Mouse (Mus musculus) CH12.LX (cell line): Measurements from ENCODE around the gene Olfr512. TPM values are rescaled to one million over a fixed set of nuclear protein-coding genes. Genes with fewer than 3 reads are reported as not detected.

Experiments used
- DNase-seq: peaks from one replicate; pipeline ENCODE4 v3.0.0-alpha.2; 2013; ENCODE audit errors: extremely low read depth
- H3K27ac ChIP-seq: 2 replicates; pipeline ENCODE4 v1.5.1; 2012; ENCODE audit warnings: low read depth, mild to moderate bottlenecking, control low read depth, moderate library complexity; ENCODE audit not compliant: insufficient read depth
- H3K27me3 ChIP-seq: replicated peaks from 2 replicates; pipeline ENCODE3; 2012; ENCODE audit warnings: inconsistent platforms
- H3K36me3 ChIP-seq, 2 experiments: replicated peaks in 1 of 2; 2 replicates each; pipeline versions ENCODE3 to v1.6.1; 2012; ENCODE audit warnings: inconsistent platforms in 1 of 2, low read length in 1 of 2, mild to moderate bottlenecking in 1 of 2, mixed read lengths in 1 of 2, moderate library complexity in 1 of 2; ENCODE audit not compliant: control insufficient read depth in 1 of 2, insufficient read depth in 1 of 2
- H3K4me1 ChIP-seq, 2 experiments: 2 replicates each; pipeline ENCODE4 v1.6.1; 2012; ENCODE audit warnings: inconsistent platforms in 1 of 2, moderate library complexity in 1 of 2; ENCODE audit not compliant: insufficient read depth in 2 of 2, control insufficient read depth in 1 of 2
- H3K4me2 ChIP-seq: 2 replicates; pipeline ENCODE4 v1.6.1; 2012; ENCODE audit warnings: low read depth, mild to moderate bottlenecking, control low read depth; ENCODE audit not compliant: poor library complexity, insufficient read depth, severe bottlenecking
- H3K4me3 ChIP-seq, 3 experiments: fragments of 150-350 bp in 1 of 3; sonication (generic) in 1 of 3; replicated peaks in 1 of 3; 2 replicates each; pipeline versions ENCODE3 to v1.5.1; 2011 to 2012; ENCODE audit warnings: low read depth in 2 of 3, low read length in 2 of 3, mild to moderate bottlenecking in 2 of 3, moderate library complexity in 2 of 3, control low read depth in 1 of 3, improper control_type of control experiment in 1 of 3, inconsistent platforms in 1 of 3, mixed read lengths in 1 of 3; ENCODE audit not compliant: poor library complexity in 1 of 3
- H3K79me2 ChIP-seq: replicated peaks from 2 replicates; pipeline ENCODE4 v1.6.1; 2012; ENCODE audit warnings: mild to moderate bottlenecking, moderate library complexity; ENCODE audit not compliant: control insufficient read depth, poor library complexity, insufficient read depth, severe bottlenecking; ENCODE audit errors: extremely low read depth
- H3K9ac ChIP-seq: 2 replicates; pipeline ENCODE4 v1.6.1; 2012; ENCODE audit warnings: low read depth, mild to moderate bottlenecking, control low read depth, moderate library complexity; ENCODE audit not compliant: insufficient read depth
- H3K9me3 ChIP-seq: replicated peaks from 2 replicates; pipeline ENCODE3; 2012; ENCODE audit warnings: low read length, inconsistent platforms, mixed read lengths
- BHLHE40 ChIP-seq: IDR thresholded peaks from 2 replicates; pipeline ENCODE4 v1.6.1; 2011; ENCODE audit warnings: mild to moderate bottlenecking, low read depth, low read length, improper control_type of control experiment
- CHD1 ChIP-seq: IDR thresholded peaks from 2 replicates; pipeline ENCODE4 v1.6.1; 2012; ENCODE audit warnings: low read depth, low read length, improper control_type of control experiment, inconsistent platforms
- E2F4 ChIP-seq: IDR thresholded peaks from 2 replicates; pipeline ENCODE4 v1.6.1; 2011; ENCODE audit warnings: low read depth, low read length, improper control_type of control experiment; ENCODE audit not compliant: insufficient replicate concordance
- ELF1 ChIP-seq: IDR thresholded peaks from 2 replicates; pipeline ENCODE4 v1.6.1; 2014; ENCODE audit warnings: low read depth, mild to moderate bottlenecking, inconsistent platforms, low read length, improper control_type of control experiment
- EP300 ChIP-seq: IDR thresholded peaks from 2 replicates; pipeline ENCODE4 v1.6.1; 2011; ENCODE audit warnings: low read length, improper control_type of control experiment
- ETS1 ChIP-seq: conservative IDR thresholded peaks from 2 replicates; pipeline ENCODE4 v1.6.1; 2012; ENCODE audit warnings: low read depth, mild to moderate bottlenecking, inconsistent platforms, low read length, improper control_type of control experiment, moderate library complexity
- HCFC1 ChIP-seq: IDR thresholded peaks from 2 replicates; pipeline ENCODE4 v1.6.1; 2012; ENCODE audit warnings: low read depth, mild to moderate bottlenecking, inconsistent platforms, low read length, improper control_type of control experiment
- IRF4 ChIP-seq: IDR thresholded peaks from 2 replicates; pipeline ENCODE4 v1.6.1; 2014; ENCODE audit warnings: low read depth, mild to moderate bottlenecking, inconsistent platforms, low read length, improper control_type of control experiment
- JUN ChIP-seq: IDR thresholded peaks from 2 replicates; pipeline ENCODE4 v1.6.1; 2011; ENCODE audit warnings: low read depth, mild to moderate bottlenecking, low read length, improper control_type of control experiment, moderate library complexity; ENCODE audit not compliant: insufficient read depth
- JUND ChIP-seq: conservative IDR thresholded peaks from 2 replicates; pipeline ENCODE4 v1.6.1; 2011; ENCODE audit warnings: low read depth, low read length, improper control_type of control experiment
- KAT2A ChIP-seq: IDR thresholded peaks from 2 replicates; pipeline ENCODE4 v1.6.1; 2012; ENCODE audit warnings: low read length, improper control_type of control experiment, inconsistent platforms; ENCODE audit not compliant: insufficient replicate concordance
- MAX ChIP-seq: IDR thresholded peaks from 2 replicates; pipeline ENCODE4 v1.6.1; 2011; ENCODE audit warnings: low read length, improper control_type of control experiment
- MAZ ChIP-seq: IDR thresholded peaks from 2 replicates; pipeline ENCODE4 v1.6.1; 2012; ENCODE audit warnings: low read depth, mild to moderate bottlenecking, inconsistent platforms, low read length, improper control_type of control experiment, moderate library complexity
- MXI1 ChIP-seq: IDR thresholded peaks from 2 replicates; pipeline ENCODE4 v1.6.1; 2011; ENCODE audit warnings: mild to moderate bottlenecking, low read depth, low read length, improper control_type of control experiment
- MYC ChIP-seq: IDR thresholded peaks from 2 replicates; pipeline ENCODE4 v1.6.1; 2011; ENCODE audit warnings: low read depth, mild to moderate bottlenecking, improper control_type of control experiment, low read length
- NELFE ChIP-seq: IDR thresholded peaks from 2 replicates; pipeline ENCODE4 v1.6.1; 2011; ENCODE audit warnings: low read depth, low read length, improper control_type of control experiment
- POLR2A ChIP-seq: IDR thresholded peaks from 2 replicates; pipeline ENCODE4 v1.6.1; 2011; ENCODE audit warnings: low read depth, mild to moderate bottlenecking, improper control_type of control experiment, low read length
- POLR2AphosphoS2 ChIP-seq: IDR thresholded peaks from 2 replicates; pipeline ENCODE4 v1.6.1; 2011; ENCODE audit warnings: low read depth, low read length, improper control_type of control experiment
- RAD21 ChIP-seq: IDR thresholded peaks from 2 replicates; pipeline ENCODE4 v1.6.1; 2011; ENCODE audit warnings: low read depth, mild to moderate bottlenecking, low read length, improper control_type of control experiment, moderate library complexity
- SMC3 ChIP-seq: IDR thresholded peaks from 2 replicates; pipeline ENCODE4 v1.6.1; 2011; ENCODE audit warnings: low read depth, low read length, improper control_type of control experiment
- TBP ChIP-seq: conservative IDR thresholded peaks from 2 replicates; pipeline ENCODE4 v1.6.1; 2011; ENCODE audit warnings: low read depth, low read length, improper control_type of control experiment
- UBTF ChIP-seq: IDR thresholded peaks from 2 replicates; pipeline ENCODE4 v1.6.1; 2012; ENCODE audit warnings: low read depth, mild to moderate bottlenecking, inconsistent platforms, low read length, improper control_type of control experiment, moderate library complexity
- USF2 ChIP-seq: conservative IDR thresholded peaks from 2 replicates; pipeline ENCODE4 v1.6.1; 2011; ENCODE audit warnings: low read depth, low read length, improper control_type of control experiment
- ZKSCAN1 ChIP-seq: IDR thresholded peaks from 2 replicates; pipeline ENCODE4 v1.6.1; 2012; ENCODE audit warnings: low read depth, inconsistent platforms, low read length, improper control_type of control experiment, borderline replicate concordance
- ZMIZ1 ChIP-seq: IDR thresholded peaks from 2 replicates; pipeline ENCODE4 v1.6.1; 2012; ENCODE audit warnings: low read depth, mild to moderate bottlenecking, inconsistent platforms, low read length, improper control_type of control experiment
- ZNF384 ChIP-seq: IDR thresholded peaks from 2 replicates; pipeline ENCODE4 v1.6.1; 2012; ENCODE audit warnings: low read depth, low read length, improper control_type of control experiment, inconsistent platforms
- dilution Hi-C: fragments of 300-500 bp; cut with MboI; formaldehyde crosslinking; loops from 2 replicates; pipeline ENCODE4 v1.14.3; 2020; ENCODE audit warnings: low sequenced_read_pairs; ENCODE audit not compliant: extremely low pct_unique_long_range_greater_than_20kb, extremely low pct_ligation_motif_present
- in situ Hi-C: fragments of 300-500 bp; cut with MboI; formaldehyde crosslinking; loops from 3 replicates; pipeline ENCODE4 v1.14.3; 2019; ENCODE audit warnings: low sequenced_read_pairs, low pct_ligation_motif_present, low pct_unique_long_range_greater_than_20kb, mixed read lengths
- polyA plus RNA-seq: library from polyadenylated mRNA; unstranded; fragments of >175 nt; gene quantifications from 2 replicates; pipeline ENCODE4 v1.2.1, GENCODE M21; 2012; ENCODE audit warnings: low read depth; ENCODE audit not compliant: insufficient read length
- total RNA-seq, 2 experiments: library from RNA; depleted of rRNA; stranded (reverse); fragments of 300-350 nt in 1 of 2; fragments of >200 nt in 1 of 2; gene quantifications; 2 replicates each; pipeline ENCODE4 v1.2.3; 2012 to 2014

Gene Olfr512
- total RNA-seq (2012; rRNA removed) (not detected in 2 replicates), total RNA-seq (2014; rRNA removed) (not detected in 2 replicates), polyA plus RNA-seq (not detected in 2 replicates)

DNA sequence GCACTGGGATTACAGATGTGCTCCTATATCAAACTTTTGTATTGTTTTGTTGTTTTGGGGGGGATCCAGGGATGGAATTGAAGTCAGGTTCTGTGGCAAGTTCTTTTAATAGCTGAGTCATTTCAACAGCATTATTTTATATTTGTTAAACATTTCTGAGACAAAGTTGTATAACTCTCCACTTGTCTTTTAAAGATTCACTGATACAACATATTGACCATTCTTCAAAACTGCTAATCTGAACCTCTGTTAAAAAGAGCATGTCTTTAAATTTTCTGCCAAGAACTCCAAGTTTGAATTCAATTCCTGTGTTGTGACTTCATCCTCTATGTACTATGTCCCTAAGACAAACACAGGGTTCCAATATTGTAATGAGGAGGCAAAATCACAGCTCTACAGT, at the start of gene Olfr512:
TSS of gene Olfr512 (plus strand) at position 301 of the 400 bp plus-strand sequence.
- no peak for DNase-seq
- Histone ChIP-seq H3K4me2 (no peak within 1 kb of the TSS), H3K79me2 (no peaks in the 10 kb centered on the region), H3K9ac (no peak within 1 kb of the TSS), H3K36me3 (no peaks in the 10 kb centered on the region), H3K4me1 (no peaks in the 10 kb centered on the region), H3K4me3 (no peak within 1 kb of the TSS), H3K27me3 (no peaks in the 10 kb centered on the region), H3K27ac (no peak within 1 kb of the TSS), H3K9me3 (peaks cover 7% of the 10 kb centered on the region)
- dilution Hi-C loops (no loop called here), in situ Hi-C loops (no loop called here)
- TF ChIP-seq JUN (no peak), KAT2A (no peak), EP300 (no peak), MYC (no peak), POLR2AphosphoS2 (no peak), POLR2A (no peak), HCFC1 (no peak), MAZ (no peak), CHD1 (no peak), ELF1 (no peak), ZNF384 (no peak), SMC3 (no peak), ETS1 (no peak), ZMIZ1 (no peak)

DNA sequence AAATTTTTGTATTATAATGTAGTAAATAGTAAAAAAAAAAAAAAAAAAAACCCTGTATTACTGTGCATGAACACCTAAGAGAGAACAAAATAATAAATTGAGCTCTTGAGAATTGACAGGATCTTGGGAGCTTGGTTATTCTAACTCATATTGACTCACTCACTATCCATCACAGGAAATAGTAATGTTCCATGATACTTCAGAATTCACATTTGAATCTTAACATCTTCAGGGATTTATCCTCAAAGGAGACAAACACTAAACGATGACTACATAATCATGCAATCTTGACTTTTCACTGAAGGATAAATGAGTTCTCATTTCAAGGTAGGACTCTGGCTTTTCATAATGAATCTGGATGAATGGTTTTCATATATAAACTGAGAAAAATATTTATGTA, 47.0 kb upstream of the Olfr512 start, which contains the start of gene Olfr510:
TSS of gene Olfr510 (plus strand) at position 301 of the 400 bp plus-strand sequence.
- H3K4me3 ChIP-seq, result no peak within 1 kb of the TSS
- no peaks in the 10 kb centered on the region for H3K36me3 ChIP-seq
- DNase-seq, result no peak
- H3K4me2 ChIP-seq, result no peak within 1 kb of the TSS
- no peaks in the 10 kb centered on the region for H3K9me3 ChIP-seq
- TF ChIP-seq ZKSCAN1 (no peak), KAT2A (no peak), POLR2AphosphoS2 (no peak), BHLHE40 (no peak), TBP (no peak), MXI1 (no peak), IRF4 (no peak), USF2 (no peak), RAD21 (no peak), E2F4 (no peak), JUN (no peak), MAX (no peak), JUND (no peak), UBTF (no peak), NELFE (no peak), CHD1 (no peak), ELF1 (no peak)
- in situ Hi-C loops, result no loop called here
- dilution Hi-C loops, result no loop called here
- no peaks in the 10 kb centered on the region for H3K27me3 ChIP-seq
- no peak within 1 kb of the TSS for H3K27ac ChIP-seq
- no peaks in the 10 kb centered on the region for H3K4me1 ChIP-seq
- H3K79me2 ChIP-seq, result no peaks in the 10 kb centered on the region
- no peak within 1 kb of the TSS for H3K9ac ChIP-seq
